Mouse (Mus musculus): ENCODE measurements around the gene Tgfbr3. TPM values are rescaled to one million over a fixed set of nuclear protein-coding genes. Genes with fewer than 3 reads are reported as not detected.

The Tgfbr3 gene
- polyA plus RNA-seq (2016; fragmentation: Nextera tagmentation; extraction: Ambion mirVana) = 18.4 and 19.2 TPM in 2 replicates

GRCm38 (mm10) chr5:107289234-107289764 is at the start of gene Tgfbr3:
Gene Tgfbr3, minus strand, starts transcription at chr5:107289629.
- H3K27ac ChIP-seq = peak within 1 kb of the TSS; percentile 78
- H3K4me2 ChIP-seq = peak within 1 kb of the TSS; percentile 98
- under 1% methylated on average over 39 of the region's 54 CpGs for WGBS (ENCODE audit: insufficient replicate concordance)
- peaks cover 25% of the 10 kb centered on the region for H3K27me3 ChIP-seq (replicated peaks)
- peak within 1 kb of the TSS; percentile 82 for H3K4me3 ChIP-seq
- peak; percentile 80 for ATAC-seq
- no peaks in the 10 kb centered on the region for H3K9me3 ChIP-seq (replicated peaks)
- peaks cover 24% of the 10 kb centered on the region for H3K4me1 ChIP-seq
- no peaks in the 10 kb centered on the region for H3K36me3 ChIP-seq
- H3K9ac ChIP-seq = peak within 1 kb of the TSS; percentile 84

- no peak within 1 kb of the TSS for H3K27ac ChIP-seq
- no peak within 1 kb of the TSS for H3K4me2 ChIP-seq
- 79% methylated on average over 30 of the region's 30 CpGs for WGBS (ENCODE audit: insufficient replicate concordance)
- peaks cover 3% of the 10 kb centered on the region; the same call in 1 of the 2 replicates for H3K27me3 ChIP-seq (replicated peaks)
- no peak for ATAC-seq
- 0 out of 2 replicates have a peak, but pooled peaks cover 4% of the 10 kb centered on the region for H3K9me3 ChIP-seq (replicated peaks)
- no peaks in the 10 kb centered on the region for H3K4me1 ChIP-seq
- H3K9ac ChIP-seq = no peak within 1 kb of the TSS
- no peak within 1 kb of the TSS for H3K4me3 ChIP-seq
- H3K36me3 ChIP-seq = no peaks in the 10 kb centered on the region
Observed at GRCm38 (mm10) chr5:107330916-107331421, 41.5 kb upstream of the Tgfbr3 start, which contains the start of gene Brdt. Gene Brdt, plus strand, starts transcription at chr5:107331159.

GRCm38 (mm10) chr5:107320703-107321102 is 31.3 kb upstream of the Tgfbr3 start:
- 2% methylated on average over 1 of the region's 1 CpGs for WGBS (ENCODE audit: insufficient replicate concordance)
- no peak for ATAC-seq

GRCm38 (mm10) chr5:107317141-107317540 is 27.7 kb upstream of the Tgfbr3 start:
- Histone ChIP-seq H3K27ac (no peak overlapping the region), H3K4me1 (no peaks in the 10 kb centered on the region), H3K36me3 (no peaks in the 10 kb centered on the region), H3K9ac (no peak overlapping the region), H3K9me3 (replicated peaks) (no peaks in the 10 kb centered on the region), H3K4me3 (no peak overlapping the region), H3K27me3 (replicated peaks) (no peaks in the 10 kb centered on the region), H3K4me2 (no peak overlapping the region)
- 81% methylated on average over 7 of the region's 7 CpGs for WGBS (ENCODE audit: insufficient replicate concordance)
- no peak for ATAC-seq

More at GRCm38 (mm10) chr5:107320703-107321102, 31.3 kb upstream of the Tgfbr3 start:
- no peak overlapping the region for H3K4me3 ChIP-seq
- H3K9ac ChIP-seq = no peak overlapping the region
- H3K9me3 ChIP-seq (replicated peaks) = no peaks in the 10 kb centered on the region
- no peaks in the 10 kb centered on the region for H3K36me3 ChIP-seq
- no peaks in the 10 kb centered on the region for H3K27me3 ChIP-seq (replicated peaks)
- H3K4me1 ChIP-seq = no peaks in the 10 kb centered on the region
- no peak overlapping the region for H3K4me2 ChIP-seq
- H3K27ac ChIP-seq = no peak overlapping the region

DNA sequence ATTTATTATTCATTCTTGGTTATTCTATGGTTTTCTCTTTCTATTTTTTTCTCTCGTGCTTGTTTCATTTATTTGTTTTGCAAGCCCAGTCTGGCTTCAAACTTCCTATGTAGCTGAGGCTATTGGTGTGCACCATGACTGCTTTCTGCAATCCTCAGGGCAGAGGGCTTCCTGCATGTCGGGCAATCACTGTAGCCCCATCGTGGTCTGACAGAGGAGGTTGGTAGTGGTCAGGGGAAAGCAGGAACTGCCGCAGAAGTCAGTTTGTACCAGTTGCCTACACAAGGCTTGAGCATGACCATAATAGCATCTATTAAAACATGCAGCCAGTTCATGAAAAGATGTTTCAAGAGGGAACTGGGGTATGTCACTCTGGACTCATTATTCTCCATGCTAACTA is 18.0 kb upstream of the Tgfbr3 start:
- no peaks in the 10 kb centered on the region for H3K9me3 ChIP-seq (replicated peaks)
- no peak overlapping the region for H3K9ac ChIP-seq
- WGBS (ENCODE audit: insufficient replicate concordance) = 33% methylated on average over 4 of the region's 4 CpGs
- no peak overlapping the region for H3K27ac ChIP-seq
- no peak overlapping the region for H3K4me3 ChIP-seq
- H3K4me2 ChIP-seq = no peak overlapping the region
- ATAC-seq = no peak
- no peaks in the 10 kb centered on the region for H3K36me3 ChIP-seq
- H3K27me3 ChIP-seq (replicated peaks) = no peaks in the 10 kb centered on the region
- H3K4me1 ChIP-seq = peaks cover 9% of the 10 kb centered on the region

DNA sequence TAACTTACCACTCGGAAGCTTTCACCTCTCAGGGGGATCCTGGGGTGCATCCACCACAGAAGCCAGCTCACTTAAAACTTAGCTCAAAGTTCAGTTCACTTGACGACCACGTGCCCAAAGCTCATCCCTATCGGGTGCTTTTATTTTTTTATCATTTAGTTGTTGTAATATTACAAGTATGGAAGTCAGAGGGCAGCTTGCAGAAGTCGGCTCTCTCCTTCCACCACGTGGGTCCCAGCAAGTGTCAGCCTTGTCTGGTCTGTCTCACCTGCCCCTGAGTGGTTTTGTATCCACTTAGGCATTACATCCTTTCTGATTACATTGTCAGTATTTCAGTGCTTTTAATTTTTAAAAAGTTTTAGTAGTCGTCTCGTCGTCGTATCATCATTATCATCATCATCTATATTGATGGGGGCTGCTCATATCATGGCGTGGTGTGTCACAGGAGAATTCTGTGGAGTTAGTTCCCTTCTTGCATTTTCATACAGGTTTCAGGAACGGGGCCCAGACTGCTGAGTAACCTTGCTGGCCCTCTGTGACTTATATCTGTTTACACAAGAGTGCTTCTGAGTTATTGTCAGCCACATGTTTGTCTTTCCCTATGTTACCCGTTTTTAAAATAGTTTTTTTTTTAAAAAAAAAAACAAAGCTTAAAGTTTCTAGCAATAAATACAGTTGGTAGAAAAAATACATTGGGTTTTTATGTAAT is 14.8 kb upstream of the Tgfbr3 start:
- Histone ChIP-seq H3K36me3 (no peaks in the 10 kb centered on the region), H3K27ac (no peak overlapping the region), H3K4me1 (peaks cover 9% of the 10 kb centered on the region), H3K9me3 (replicated peaks) (no peaks in the 10 kb centered on the region), H3K4me3 (no peak overlapping the region), H3K27me3 (replicated peaks) (no peaks in the 10 kb centered on the region), H3K9ac (no peak overlapping the region), H3K4me2 (no peak overlapping the region)
- ATAC-seq = no peak
- WGBS (ENCODE audit: insufficient replicate concordance) = 58% methylated on average over 13 of the region's 13 CpGs

GRCm38 (mm10) chr5:107303350-107303861 is 14.0 kb upstream of the Tgfbr3 start:
- Histone ChIP-seq H3K27me3 (replicated peaks) (no peaks in the 10 kb centered on the region), H3K4me2 (peak overlapping the region; percentile 33), H3K4me3 (no peak overlapping the region), H3K9me3 (replicated peaks) (no peaks in the 10 kb centered on the region), H3K4me1 (peaks cover 9% of the 10 kb centered on the region), H3K27ac (no peak overlapping the region), H3K36me3 (no peaks in the 10 kb centered on the region), H3K9ac (no peak overlapping the region)
- ATAC-seq = peak; percentile 32; the same call in 1 of the 2 replicates
- WGBS (ENCODE audit: insufficient replicate concordance) = 26% methylated on average over 11 of the region's 11 CpGs

DNA sequence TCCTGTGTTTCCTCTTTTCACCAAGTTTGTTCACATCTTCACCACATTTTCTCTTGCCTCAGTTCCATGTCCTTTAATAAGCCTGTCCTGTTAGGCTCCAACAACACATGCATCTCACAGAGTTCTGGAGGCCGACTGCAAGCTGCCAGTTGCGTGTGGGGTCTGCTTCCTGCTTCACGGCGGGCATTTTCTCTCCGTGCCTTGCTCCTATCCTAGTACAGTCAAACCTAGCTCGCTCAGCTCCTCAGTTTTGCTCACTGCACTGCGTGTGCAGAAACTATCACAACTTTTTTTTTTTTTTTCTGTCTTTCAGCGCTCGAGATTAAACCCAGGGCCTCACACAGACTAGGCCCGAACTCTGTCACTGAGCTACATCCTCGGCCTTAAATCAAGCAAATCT is 9.4 kb upstream of the Tgfbr3 start:
- 68% methylated on average over 11 of the region's 11 CpGs for WGBS (ENCODE audit: insufficient replicate concordance)

GRCm38 (mm10) chr5:107296512-107297322 is 7.3 kb upstream of the Tgfbr3 start:
- H3K27me3 ChIP-seq (replicated peaks) = 0 out of 2 replicates have a peak, but pooled peaks cover 4% of the 10 kb centered on the region
- no peak for ATAC-seq
- H3K9me3 ChIP-seq (replicated peaks) = no peaks in the 10 kb centered on the region
- no peaks in the 10 kb centered on the region for H3K36me3 ChIP-seq
- H3K9ac ChIP-seq = no peak overlapping the region
- H3K4me1 ChIP-seq = peaks cover 12% of the 10 kb centered on the region
- no peak overlapping the region for H3K4me3 ChIP-seq
- WGBS (ENCODE audit: insufficient replicate concordance) = 58% methylated on average over 9 of the region's 9 CpGs
- no peak overlapping the region for H3K27ac ChIP-seq
- H3K4me2 ChIP-seq = no peak overlapping the region

More for the DNA sequence above, 9.4 kb upstream of the Tgfbr3 start:
- H3K27me3 ChIP-seq (replicated peaks) = no peaks in the 10 kb centered on the region
- ATAC-seq = no peak
- H3K36me3 ChIP-seq = no peaks in the 10 kb centered on the region
- H3K4me2 ChIP-seq = no peak overlapping the region
- H3K4me1 ChIP-seq = peaks cover 21% of the 10 kb centered on the region
- H3K27ac ChIP-seq = no peak overlapping the region
- no peaks in the 10 kb centered on the region for H3K9me3 ChIP-seq (replicated peaks)
- no peak overlapping the region for H3K4me3 ChIP-seq
- H3K9ac ChIP-seq = no peak overlapping the region

GRCm38 (mm10) chr5:107295817-107296511 is 6.5 kb upstream of the Tgfbr3 start:
- Histone ChIP-seq H3K4me2 (no peak overlapping the region), H3K36me3 (no peaks in the 10 kb centered on the region), H3K9me3 (replicated peaks) (no peaks in the 10 kb centered on the region), H3K27ac (no peak overlapping the region), H3K9ac (no peak overlapping the region), H3K4me1 (peaks cover 12% of the 10 kb centered on the region), H3K4me3 (no peak overlapping the region), H3K27me3 (replicated peaks) (peaks cover 10% of the 10 kb centered on the region; the same call in 1 of the 2 replicates)
- 63% methylated on average over 16 of the region's 16 CpGs for WGBS (ENCODE audit: insufficient replicate concordance)
- ATAC-seq = no peak

DNA sequence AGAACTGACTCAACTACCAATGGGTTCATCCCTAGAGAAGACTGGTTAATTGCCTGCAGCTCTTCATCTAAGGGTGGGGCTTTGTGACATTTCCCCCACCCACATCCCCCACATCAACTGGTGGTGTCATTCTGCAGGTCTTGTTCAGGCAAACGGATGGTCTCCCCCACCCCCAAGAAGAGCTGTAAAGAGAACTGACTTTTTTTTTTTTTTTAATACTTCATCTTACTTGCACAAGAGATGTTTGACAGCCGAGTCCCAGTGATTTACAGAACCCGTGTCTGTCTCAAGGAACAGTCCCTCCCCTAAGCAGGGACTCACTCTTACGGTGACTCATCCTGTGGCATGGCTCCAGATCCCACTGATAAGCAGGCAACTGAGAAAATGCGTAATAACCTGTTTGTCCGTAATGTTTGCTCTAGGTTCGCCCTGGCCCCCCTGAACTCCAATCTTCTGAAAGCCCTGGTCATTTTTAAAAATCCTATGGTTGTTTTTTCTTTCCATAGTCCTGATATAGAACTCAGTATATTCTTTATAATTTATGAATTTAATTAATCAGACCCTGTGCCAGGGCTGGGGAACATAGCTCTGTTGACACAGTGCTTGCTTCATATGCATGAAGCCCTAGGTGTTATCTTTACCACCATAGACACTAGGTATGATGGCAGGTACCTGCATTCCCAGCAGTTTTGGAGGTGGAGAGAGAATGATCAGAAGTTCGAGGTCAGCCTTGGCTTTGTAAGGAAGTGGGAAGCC is 5.8 kb upstream of the Tgfbr3 start:
- 37% methylated on average over 8 of the region's 8 CpGs for WGBS (ENCODE audit: insufficient replicate concordance)
- no peak overlapping the region for H3K27ac ChIP-seq
- H3K36me3 ChIP-seq = no peaks in the 10 kb centered on the region
- H3K4me3 ChIP-seq = no peak overlapping the region
- peaks cover 14% of the 10 kb centered on the region for H3K27me3 ChIP-seq (replicated peaks)
- no peak for ATAC-seq
- H3K9me3 ChIP-seq (replicated peaks) = no peaks in the 10 kb centered on the region
- no peak overlapping the region for H3K4me2 ChIP-seq
- H3K9ac ChIP-seq = no peak overlapping the region
- peaks cover 12% of the 10 kb centered on the region for H3K4me1 ChIP-seq
